Mouse (Mus musculus) liver, adult 2 months (tissue): Measurements from ENCODE around the gene Nid2. TPM values are rescaled to one million over a fixed set of nuclear protein-coding genes. Genes with fewer than 3 reads are reported as not detected.
A peak's percentile ranks its signal among the peaks of the same experiment; 100 is the strongest.

Experiments used
- DNase-seq: peaks from one replicate; pipeline ENCODE4 v3.0.0-alpha.2; 2011; ENCODE audit warnings: low read depth, low spot score; ENCODE audit errors: extremely low read depth
- H3K27ac ChIP-seq: fragments of 200-500 bp; replicated peaks from 2 replicates; pipeline ENCODE4 v1.5.1; 2012; ENCODE audit warnings: low read depth, mild to moderate bottlenecking, control low read depth, inconsistent platforms, low read length; ENCODE audit not compliant: insufficient read depth
- H3K27me3 ChIP-seq: fragments of 200-500 bp; 2 replicates; pipeline ENCODE4 v1.6.1; 2012; ENCODE audit warnings: mild to moderate bottlenecking, moderate library complexity, low read length, inconsistent platforms; ENCODE audit not compliant: control insufficient read depth, insufficient read depth
- H3K36me3 ChIP-seq: fragments of 200-500 bp; 2 replicates; pipeline ENCODE4 v1.6.1; 2012; ENCODE audit warnings: low read length, inconsistent platforms; ENCODE audit not compliant: control insufficient read depth, insufficient read depth
- H3K4me1 ChIP-seq: fragments of 200-500 bp; 2 replicates; pipeline ENCODE4 v1.6.1; 2011; ENCODE audit warnings: low read length; ENCODE audit not compliant: control insufficient read depth, insufficient read depth
- H3K4me3 ChIP-seq: fragments of 200-500 bp; 2 replicates; pipeline ENCODE4 v1.5.1; 2011; ENCODE audit warnings: low read depth, mild to moderate bottlenecking, control low read depth, low read length, moderate library complexity; ENCODE audit not compliant: insufficient read depth
- H3K79me2 ChIP-seq: fragments of 200-500 bp; 2 replicates; pipeline ENCODE4 v1.6.1; 2012; ENCODE audit warnings: inconsistent platforms, mild to moderate bottlenecking, low read length, moderate library complexity; ENCODE audit not compliant: control insufficient read depth, insufficient read depth
- H3K9ac ChIP-seq: fragments of 200-500 bp; 2 replicates; pipeline ENCODE4 v1.6.1; 2012; ENCODE audit warnings: low read depth, mild to moderate bottlenecking, control low read depth, inconsistent platforms, low read length
- CTCF ChIP-seq: fragments of 200-500 bp; IDR thresholded peaks from 2 replicates; pipeline ENCODE4 v1.5.1; 2011; ENCODE audit warnings: low read depth, low read length, control low read depth
- POLR2A ChIP-seq: fragments of 200-500 bp; IDR thresholded peaks from 2 replicates; pipeline ENCODE4 v1.6.1; 2011; ENCODE audit warnings: low read length, control low read depth; ENCODE audit not compliant: insufficient read depth; ENCODE audit errors: extremely low read depth
- WGBS: fragments of 180-500 bp; shearing (Covaris S2); methylation state at CpG from one replicate; pipeline ENCODE4 v1.1.7; 2018; 5-methylcytosine and 5-hydroxymethylcytosine counted together
- polyA plus RNA-seq: library from polyadenylated mRNA; depleted of rRNA; stranded (reverse); fragments of >200 nt; gene quantifications from 2 replicates; pipeline ENCODE4 v1.2.3, GENCODE M21; 2012
- total RNA-seq: library from RNA; depleted of rRNA; stranded (reverse); fragments of >200 nt; gene quantifications from 2 replicates; pipeline ENCODE4 v1.2.3, GENCODE M21; 2014

Nid2 gene
- total and polyA plus RNA-seq, 2 experiments: 2.3 to 6.0 TPM

DNA sequence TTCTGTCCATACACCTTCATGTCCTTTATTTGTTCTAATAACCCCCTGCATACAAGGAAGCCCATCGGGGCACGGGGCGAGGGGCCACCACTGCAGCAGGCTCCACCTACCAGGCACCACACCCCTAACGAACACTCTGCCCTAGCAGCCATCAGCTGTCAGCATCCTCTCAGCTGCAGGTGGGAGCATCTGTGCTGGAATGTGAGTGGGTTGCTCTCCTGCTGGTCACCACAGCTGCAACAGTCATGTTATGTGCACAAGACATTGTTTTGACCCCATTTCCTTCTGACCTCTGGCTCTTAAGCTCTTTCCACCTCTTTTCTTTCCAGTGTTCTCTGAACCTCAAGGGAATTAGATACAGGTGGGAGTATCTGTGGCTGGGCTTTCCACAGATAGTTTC lies 10.9 kb downstream of the Nid2 start:
- WGBS: 94% methylated on average over 4 of the region's 4 CpGs
- peaks cover 12% of the 10 kb centered on the region for H3K4me1 ChIP-seq
- TF ChIP-seq POLR2A (no peak), CTCF (no peak)

DNA sequence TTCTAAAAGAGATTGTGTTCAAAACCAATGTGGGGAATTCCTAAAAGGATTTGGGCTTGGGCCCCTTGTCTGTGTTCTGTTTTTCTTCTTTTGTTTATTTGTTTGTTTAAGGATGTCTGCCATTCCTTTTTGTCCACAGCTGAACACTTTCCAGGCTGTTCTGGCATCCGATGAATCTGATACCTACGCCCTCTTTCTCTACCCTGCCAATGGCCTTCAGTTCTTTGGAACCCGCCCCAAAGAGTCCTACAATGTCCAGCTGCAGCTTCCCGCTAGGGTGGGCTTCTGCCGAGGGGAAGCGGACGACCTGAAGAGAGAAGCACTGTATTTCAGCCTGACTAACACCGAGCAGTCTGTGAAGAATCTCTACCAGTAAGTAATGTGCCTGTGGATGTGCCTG lies 12.5 kb downstream of the Nid2 start:
- Histone ChIP-seq H3K27me3 (no peaks in the 10 kb centered on the region), H3K79me2 (no peaks in the 10 kb centered on the region), H3K4me1 (peaks cover 14% of the 10 kb centered on the region), H3K27ac (no peak overlapping the region), H3K9ac (no peak overlapping the region), H3K4me3 (no peak overlapping the region), H3K36me3 (no peaks in the 10 kb centered on the region)
- no peak for DNase-seq
- TF ChIP-seq CTCF (no peak), POLR2A (no peak)
- 66% methylated on average over 8 of the region's 8 CpGs for WGBS

More for the DNA sequence above, 10.9 kb downstream of the Nid2 start:
- no peaks in the 10 kb centered on the region for H3K79me2 ChIP-seq
- no peak overlapping the region for H3K9ac ChIP-seq
- no peak overlapping the region for H3K27ac ChIP-seq
- H3K27me3 ChIP-seq: no peaks in the 10 kb centered on the region
- no peak for DNase-seq
- H3K36me3 ChIP-seq: no peaks in the 10 kb centered on the region
- H3K4me3 ChIP-seq: no peak overlapping the region

GRCm38 (mm10) chr14:19764331-19764730 lies 13.3 kb downstream of the Nid2 start:
- no peak overlapping the region for H3K9ac ChIP-seq
- peaks cover 14% of the 10 kb centered on the region for H3K4me1 ChIP-seq
- H3K36me3 ChIP-seq: no peaks in the 10 kb centered on the region
- no peak overlapping the region for H3K27ac ChIP-seq
- peak; percentile 57 for DNase-seq
- 55% methylated on average over 8 of the region's 8 CpGs for WGBS
- H3K27me3 ChIP-seq: no peaks in the 10 kb centered on the region
- no peak for TF ChIP-seq CTCF
- no peak for TF ChIP-seq POLR2A
- no peaks in the 10 kb centered on the region for H3K79me2 ChIP-seq
- H3K4me3 ChIP-seq: no peak overlapping the region

DNA sequence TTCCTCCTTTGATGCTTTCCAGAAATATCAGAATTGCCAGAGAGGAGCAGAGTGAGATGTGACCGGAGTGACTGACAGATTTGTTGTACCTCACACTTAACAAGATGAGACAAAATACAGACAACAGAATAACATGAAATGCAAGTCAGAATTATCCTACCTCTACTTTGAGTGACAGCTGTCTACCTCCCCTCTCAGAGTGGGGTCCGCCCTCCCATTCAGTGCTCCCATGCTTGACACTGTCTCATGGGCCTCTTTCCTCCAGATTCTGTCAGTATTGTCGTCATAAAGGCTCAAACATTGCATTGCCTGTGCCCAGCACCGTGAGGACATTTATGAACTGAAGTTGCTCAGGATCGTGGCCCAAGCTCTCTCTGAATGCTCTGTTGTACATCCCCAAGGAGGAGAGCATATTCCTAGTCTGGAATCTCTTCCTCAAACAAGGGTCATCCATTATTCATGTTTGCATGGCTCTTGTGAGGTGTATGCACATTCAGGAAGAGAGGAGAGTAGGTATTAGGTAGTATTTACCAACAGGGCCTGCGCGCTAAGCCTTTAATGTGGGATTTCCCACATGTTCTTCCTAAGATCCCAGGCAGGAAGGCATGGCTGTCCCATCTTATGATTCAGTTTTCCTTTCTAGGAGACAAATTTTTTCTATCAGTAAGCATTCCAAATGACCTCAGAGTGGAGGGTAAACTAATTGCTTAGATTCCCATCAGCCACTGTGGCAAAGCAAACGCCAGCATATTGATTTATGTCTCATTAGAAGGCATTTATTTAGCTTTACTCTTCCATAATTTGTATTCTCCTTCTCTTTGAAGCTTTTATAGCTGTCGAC lies 14.7 kb downstream of the Nid2 start:
- Histone ChIP-seq H3K4me1 (peaks cover 18% of the 10 kb centered on the region), H3K36me3 (no peaks in the 10 kb centered on the region), H3K79me2 (no peaks in the 10 kb centered on the region), H3K4me3 (no peak overlapping the region), H3K27ac (no peak overlapping the region), H3K9ac (no peak overlapping the region), H3K27me3 (no peaks in the 10 kb centered on the region)
- 73% methylated on average over 9 of the region's 9 CpGs for WGBS
- DNase-seq: no peak
- TF ChIP-seq CTCF: no peak
- no peak for TF ChIP-seq POLR2A

GRCm38 (mm10) chr14:19766380-19766649 lies 15.2 kb downstream of the Nid2 start:
- no peak overlapping the region for H3K9ac ChIP-seq
- TF ChIP-seq POLR2A (no peak), CTCF (no peak)
- H3K27ac ChIP-seq: no peak overlapping the region
- H3K79me2 ChIP-seq: no peaks in the 10 kb centered on the region
- DNase-seq: no peak
- no peaks in the 10 kb centered on the region for H3K27me3 ChIP-seq
- H3K4me3 ChIP-seq: no peak overlapping the region
- no peaks in the 10 kb centered on the region for H3K36me3 ChIP-seq
- 24% methylated on average over 1 of the region's 1 CpGs for WGBS
- H3K4me1 ChIP-seq: peaks cover 20% of the 10 kb centered on the region

GRCm38 (mm10) chr14:19768648-19769047 lies 17.6 kb downstream of the Nid2 start:
- H3K36me3 ChIP-seq: no peaks in the 10 kb centered on the region
- H3K4me3 ChIP-seq: no peak overlapping the region
- 85% methylated on average over 6 of the region's 6 CpGs for WGBS
- no peak for TF ChIP-seq CTCF
- TF ChIP-seq POLR2A: no peak
- no peaks in the 10 kb centered on the region for H3K27me3 ChIP-seq
- no peak overlapping the region for H3K27ac ChIP-seq
- peaks cover 17% of the 10 kb centered on the region for H3K4me1 ChIP-seq
- no peaks in the 10 kb centered on the region for H3K79me2 ChIP-seq
- DNase-seq: no peak
- no peak overlapping the region for H3K9ac ChIP-seq
